Mouse (Mus musculus): ENCODE data around the gene Gm9747. TPM values are rescaled to one million over a fixed set of nuclear protein-coding genes. Genes with fewer than 3 reads are reported as not detected.

The Gm9747 gene
- 22.6 and 23.7 TPM in 2 replicates for polyA plus RNA-seq (2014; fragmentation: Nextera tagmentation; extraction: Ambion mirVana)

DNA sequence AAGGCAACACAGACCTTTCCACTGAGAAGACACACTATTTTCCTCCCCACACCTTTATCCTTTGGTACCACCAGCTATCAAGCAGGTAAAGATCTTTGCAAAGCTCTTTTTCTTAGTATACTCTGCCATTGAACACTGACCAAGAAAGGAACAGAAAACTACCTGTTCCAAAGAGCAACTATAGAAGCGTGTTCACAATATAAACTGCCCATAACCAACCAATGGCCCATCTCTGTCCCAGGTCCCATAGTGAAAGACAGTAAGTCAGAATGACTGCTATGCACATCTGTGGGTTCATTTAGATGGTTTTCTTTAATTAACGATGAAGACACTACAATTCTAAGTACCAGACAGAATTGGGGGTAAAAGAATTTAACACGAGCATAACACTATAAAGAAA is at the start of gene Gm9747:
TSS of gene Gm9747 (plus strand) at position 301 of the 400 bp plus-strand sequence.
- DNase-seq (ENCODE audit: low spot score, missing footprints) (no peak), ATAC-seq (ENCODE audit: low FRiP score) (no peak)
- Histone ChIP-seq H3K9me3 (ENCODE audit: control insufficient read depth, low read length) (no peaks in the 10 kb centered on the region), H3K4me3 (ENCODE audit: low read depth, low read length) (no peak within 1 kb of the TSS), H3K4me1 (ENCODE audit: control insufficient read depth, insufficient read depth, low read length) (no peaks in the 10 kb centered on the region), H3K36me3 (ENCODE audit: control insufficient read depth, insufficient read depth, low read length) (no peaks in the 10 kb centered on the region), H3K9ac (ENCODE audit: low read length) (no peak within 1 kb of the TSS), H3K4me2 (no peak within 1 kb of the TSS), H3K27ac (ENCODE audit: low read depth, low read length) (no peak within 1 kb of the TSS), H3K27me3 (ENCODE audit: control insufficient read depth, insufficient read depth, low read length) (no peaks in the 10 kb centered on the region)
- WGBS: 93% methylated on average over 3 of the region's 3 CpGs

DNA sequence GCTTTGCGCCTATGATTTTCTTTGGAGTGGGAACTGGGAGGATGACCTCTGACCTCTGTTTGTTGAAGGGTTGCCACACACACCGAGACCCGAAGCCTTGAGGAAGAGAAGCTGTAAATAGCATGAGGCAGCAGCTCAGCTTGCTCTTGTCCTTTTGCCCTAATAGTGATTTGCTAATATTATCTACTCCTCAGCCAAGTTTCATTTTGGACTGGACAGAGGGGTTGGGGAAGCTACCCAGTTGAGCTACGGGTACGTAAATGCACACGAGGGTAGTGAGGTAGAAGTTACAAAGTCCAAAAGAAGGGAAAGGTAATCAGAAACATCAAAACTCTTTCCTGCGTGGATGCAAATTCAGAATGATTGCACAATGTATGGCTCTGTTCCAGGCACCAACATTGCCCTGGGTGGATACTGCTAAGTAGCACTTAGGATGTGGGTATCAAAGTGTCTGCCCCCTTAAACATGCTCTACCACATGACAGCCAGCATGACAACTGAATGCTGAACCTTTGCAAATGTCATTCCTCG is 48.9 kb upstream of the Gm9747 start:
- DNase-seq (ENCODE audit: low spot score, missing footprints): no peak
- H3K36me3 ChIP-seq (ENCODE audit: control insufficient read depth, insufficient read depth, low read length): no peaks in the 10 kb centered on the region
- no peak overlapping the region for H3K27ac ChIP-seq (ENCODE audit: low read depth, low read length)
- 76% methylated on average over 8 of the region's 8 CpGs for WGBS
- H3K4me2 ChIP-seq: no peak overlapping the region
- no peak overlapping the region for H3K9ac ChIP-seq (ENCODE audit: low read length)
- H3K27me3 ChIP-seq (ENCODE audit: control insufficient read depth, insufficient read depth, low read length): no peaks in the 10 kb centered on the region
- no peak for ATAC-seq (ENCODE audit: low FRiP score)
- no peak overlapping the region for H3K4me3 ChIP-seq (ENCODE audit: low read depth, low read length)
- H3K9me3 ChIP-seq (ENCODE audit: control insufficient read depth, low read length): no peaks in the 10 kb centered on the region
- H3K4me1 ChIP-seq (ENCODE audit: control insufficient read depth, insufficient read depth, low read length): no peaks in the 10 kb centered on the region

DNA sequence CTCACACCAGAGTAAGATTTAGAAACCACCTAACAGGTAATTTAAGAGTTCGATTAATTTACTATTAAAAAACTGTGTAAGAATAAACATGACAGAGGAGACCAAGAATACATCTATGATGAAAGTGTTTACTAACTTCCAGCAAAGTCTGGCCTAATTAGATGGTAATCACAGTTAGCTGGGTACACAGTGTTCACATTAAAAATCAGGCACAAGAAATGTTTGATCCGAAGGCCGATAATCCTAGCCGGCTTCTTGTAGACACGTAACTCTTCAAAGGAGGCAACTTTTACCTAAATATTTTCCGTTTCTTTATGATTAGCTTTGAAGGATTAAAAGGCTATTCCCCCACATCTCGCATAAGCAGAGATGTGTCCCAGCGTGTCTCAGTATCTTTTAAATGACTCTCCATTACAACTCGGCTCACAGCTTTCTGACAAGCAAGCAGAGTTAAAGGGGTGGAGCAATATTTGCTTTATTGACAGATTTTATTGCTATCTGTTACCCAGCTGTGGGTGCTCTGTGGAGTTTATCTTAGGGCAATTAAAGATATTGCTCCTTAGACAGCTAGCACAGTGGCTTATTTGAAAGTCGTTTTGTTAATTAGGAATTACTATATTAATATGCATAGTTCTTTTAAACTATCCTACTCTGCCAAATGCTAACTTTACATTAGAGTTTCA is 44.2 kb upstream of the Gm9747 start:
- Histone ChIP-seq H3K4me2 (no peak overlapping the region), H3K4me3 (ENCODE audit: low read depth, low read length) (no peak overlapping the region), H3K27me3 (ENCODE audit: control insufficient read depth, insufficient read depth, low read length) (no peaks in the 10 kb centered on the region), H3K9ac (ENCODE audit: low read length) (no peak overlapping the region), H3K27ac (ENCODE audit: low read depth, low read length) (no peak overlapping the region), H3K9me3 (ENCODE audit: control insufficient read depth, low read length) (no peaks in the 10 kb centered on the region), H3K36me3 (ENCODE audit: control insufficient read depth, insufficient read depth, low read length) (no peaks in the 10 kb centered on the region), H3K4me1 (ENCODE audit: control insufficient read depth, insufficient read depth, low read length) (no peaks in the 10 kb centered on the region)
- 86% methylated on average over 10 of the region's 10 CpGs for WGBS
- ATAC-seq (ENCODE audit: low FRiP score): no peak
- DNase-seq (ENCODE audit: low spot score, missing footprints): no peak

DNA sequence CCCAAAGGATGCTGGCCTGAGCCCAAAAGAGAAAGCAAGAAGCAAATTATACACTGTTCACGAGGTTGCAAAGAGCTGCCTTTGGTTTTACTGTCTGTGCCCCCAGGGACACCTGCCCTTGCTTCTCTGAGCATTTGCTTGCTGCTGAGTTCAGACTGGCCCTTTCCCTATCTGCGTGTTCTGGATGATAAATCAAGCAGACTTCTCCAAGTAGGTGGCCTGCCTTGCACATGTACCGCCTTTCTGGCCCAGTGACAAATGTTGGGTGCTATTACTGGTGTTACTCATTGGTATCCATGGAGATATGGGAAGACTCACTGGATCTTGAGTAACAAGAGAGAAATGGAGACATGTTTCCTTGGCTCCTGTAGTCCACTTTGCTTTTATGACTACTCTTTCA is 43.4 kb upstream of the Gm9747 start:
- Histone ChIP-seq H3K9ac (ENCODE audit: low read length) (no peak overlapping the region), H3K27ac (ENCODE audit: low read depth, low read length) (no peak overlapping the region), H3K4me3 (ENCODE audit: low read depth, low read length) (no peak overlapping the region), H3K4me1 (ENCODE audit: control insufficient read depth, insufficient read depth, low read length) (no peaks in the 10 kb centered on the region), H3K27me3 (ENCODE audit: control insufficient read depth, insufficient read depth, low read length) (no peaks in the 10 kb centered on the region), H3K4me2 (no peak overlapping the region), H3K9me3 (ENCODE audit: control insufficient read depth, low read length) (no peaks in the 10 kb centered on the region), H3K36me3 (ENCODE audit: control insufficient read depth, insufficient read depth, low read length) (no peaks in the 10 kb centered on the region)
- no peak for DNase-seq (ENCODE audit: low spot score, missing footprints)
- ATAC-seq (ENCODE audit: low FRiP score): no peak
- 76% methylated on average over 3 of the region's 3 CpGs for WGBS

DNA sequence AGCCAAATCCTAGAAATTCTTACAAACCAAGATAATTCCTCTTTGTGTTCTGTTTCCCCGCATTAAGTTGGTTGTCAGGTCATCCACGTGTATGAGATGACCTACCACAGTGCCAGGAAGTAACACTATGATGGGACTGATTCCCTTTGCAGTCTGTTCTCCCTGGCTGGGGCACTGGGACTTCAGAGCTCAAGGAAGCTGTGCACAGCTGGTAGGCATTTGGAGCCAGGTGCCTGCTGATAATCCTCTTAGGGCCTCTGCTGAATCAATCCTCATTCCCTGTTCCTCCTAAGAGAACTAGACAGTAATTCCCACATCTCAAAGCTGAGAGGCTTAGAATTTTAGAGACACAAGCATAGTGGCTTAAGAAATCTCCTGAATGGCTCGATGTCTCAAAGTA is 41.3 kb upstream of the Gm9747 start:
- Histone ChIP-seq H3K4me1 (ENCODE audit: control insufficient read depth, insufficient read depth, low read length) (no peaks in the 10 kb centered on the region), H3K27ac (ENCODE audit: low read depth, low read length) (no peak overlapping the region), H3K27me3 (ENCODE audit: control insufficient read depth, insufficient read depth, low read length) (no peaks in the 10 kb centered on the region), H3K4me3 (ENCODE audit: low read depth, low read length) (no peak overlapping the region), H3K36me3 (ENCODE audit: control insufficient read depth, insufficient read depth, low read length) (no peaks in the 10 kb centered on the region), H3K9ac (ENCODE audit: low read length) (no peak overlapping the region), H3K9me3 (ENCODE audit: control insufficient read depth, low read length) (no peaks in the 10 kb centered on the region), H3K4me2 (no peak overlapping the region)
- DNase-seq (ENCODE audit: low spot score, missing footprints): peak; percentile 81
- 0 out of 2 replicates have a peak, but pooled peaks have one; percentile 44 for ATAC-seq (ENCODE audit: low FRiP score)
- 10% methylated on average over 3 of the region's 3 CpGs for WGBS

DNA sequence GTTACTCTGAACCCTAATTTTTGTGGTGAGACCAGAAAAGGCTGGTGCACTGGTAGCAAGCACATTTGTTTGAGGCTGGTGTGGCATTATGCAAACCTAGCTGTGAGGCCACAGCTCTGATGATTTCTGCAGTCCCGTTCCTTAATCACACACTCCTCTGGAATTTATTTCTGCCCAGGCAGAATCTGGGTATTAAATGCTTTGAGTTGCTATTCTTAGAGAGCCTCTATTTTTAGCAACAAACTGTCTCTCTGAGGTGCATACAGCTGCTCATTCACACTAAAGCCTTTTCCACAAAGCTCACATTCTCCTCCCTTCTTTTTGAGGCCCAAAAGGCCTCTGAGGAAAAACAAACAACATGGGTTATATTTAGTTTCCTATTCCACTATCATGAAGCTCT is 33.0 kb upstream of the Gm9747 start:
- WGBS: 41% methylated on average over 1 of the region's 1 CpGs

DNA sequence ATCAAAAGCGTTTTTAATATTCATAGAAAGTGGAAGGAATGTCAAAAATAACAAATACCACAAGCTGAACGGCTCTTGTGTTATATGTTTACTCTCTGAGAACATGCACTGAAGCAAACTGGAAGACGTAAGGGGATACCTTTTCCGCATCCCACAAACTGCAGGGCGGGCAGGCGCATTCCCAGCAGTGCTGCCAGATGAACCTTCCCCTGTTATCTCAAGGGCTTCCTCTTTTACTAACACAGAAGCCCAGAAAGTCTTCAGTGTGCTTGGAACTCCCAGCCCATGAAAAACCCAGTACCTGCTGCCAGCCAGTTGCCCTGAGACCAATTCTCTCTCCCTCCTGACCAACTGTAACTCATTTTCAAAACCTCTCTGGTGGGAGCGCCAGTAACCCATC is 32.3 kb upstream of the Gm9747 start:
- no peak for ATAC-seq (ENCODE audit: low FRiP score)
- no peak overlapping the region for H3K9ac ChIP-seq (ENCODE audit: low read length)

More for the DNA sequence above, 33.0 kb upstream of the Gm9747 start:
- no peak overlapping the region for H3K4me3 ChIP-seq (ENCODE audit: low read depth, low read length)
- H3K9me3 ChIP-seq (ENCODE audit: control insufficient read depth, low read length): no peaks in the 10 kb centered on the region
- no peaks in the 10 kb centered on the region for H3K4me1 ChIP-seq (ENCODE audit: control insufficient read depth, insufficient read depth, low read length)
- no peak overlapping the region for H3K9ac ChIP-seq (ENCODE audit: low read length)
- ATAC-seq (ENCODE audit: low FRiP score): no peak
- H3K27ac ChIP-seq (ENCODE audit: low read depth, low read length): no peak overlapping the region
- H3K4me2 ChIP-seq: no peak overlapping the region
- H3K36me3 ChIP-seq (ENCODE audit: control insufficient read depth, insufficient read depth, low read length): no peaks in the 10 kb centered on the region
- H3K27me3 ChIP-seq (ENCODE audit: control insufficient read depth, insufficient read depth, low read length): no peaks in the 10 kb centered on the region
- no peak for DNase-seq (ENCODE audit: low spot score, missing footprints)

DNA sequence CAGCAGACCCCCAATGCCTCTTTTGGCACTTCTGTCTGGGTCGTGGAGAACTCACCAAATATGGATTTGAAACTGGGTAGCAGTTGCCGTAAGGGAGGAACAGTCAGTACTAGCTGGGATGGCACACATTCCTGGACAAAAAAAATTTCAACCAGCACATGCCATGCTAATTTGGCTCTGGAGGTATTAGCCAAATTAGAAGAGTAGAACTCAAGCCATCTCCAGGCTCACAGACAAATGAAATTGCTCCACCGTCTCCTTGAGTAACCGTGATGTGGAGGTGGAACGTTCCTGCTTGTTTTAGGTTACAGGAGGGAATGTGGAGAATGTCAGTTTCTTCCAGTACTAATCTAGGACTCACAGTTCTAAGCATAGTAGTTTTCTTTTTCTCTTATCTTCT is 25.4 kb upstream of the Gm9747 start:
- H3K9me3 ChIP-seq (ENCODE audit: control insufficient read depth, low read length): no peaks in the 10 kb centered on the region
- H3K9ac ChIP-seq (ENCODE audit: low read length): no peak overlapping the region
- no peaks in the 10 kb centered on the region for H3K27me3 ChIP-seq (ENCODE audit: control insufficient read depth, insufficient read depth, low read length)
- no peak overlapping the region for H3K4me3 ChIP-seq (ENCODE audit: low read depth, low read length)
- H3K36me3 ChIP-seq (ENCODE audit: control insufficient read depth, insufficient read depth, low read length): no peaks in the 10 kb centered on the region
- 90% methylated on average over 5 of the region's 5 CpGs for WGBS
- no peaks in the 10 kb centered on the region for H3K4me1 ChIP-seq (ENCODE audit: control insufficient read depth, insufficient read depth, low read length)
- H3K27ac ChIP-seq (ENCODE audit: low read depth, low read length): no peak overlapping the region
- no peak overlapping the region for H3K4me2 ChIP-seq
- ATAC-seq (ENCODE audit: low FRiP score): no peak
- DNase-seq (ENCODE audit: low spot score, missing footprints): no peak

More for the DNA sequence above, 32.3 kb upstream of the Gm9747 start:
- no peak for DNase-seq (ENCODE audit: low spot score, missing footprints)
- H3K4me3 ChIP-seq (ENCODE audit: low read depth, low read length): no peak overlapping the region
- no peak overlapping the region for H3K27ac ChIP-seq (ENCODE audit: low read depth, low read length)
- no peaks in the 10 kb centered on the region for H3K4me1 ChIP-seq (ENCODE audit: control insufficient read depth, insufficient read depth, low read length)
- H3K4me2 ChIP-seq: no peak overlapping the region
- 84% methylated on average over 7 of the region's 7 CpGs for WGBS
- no peaks in the 10 kb centered on the region for H3K36me3 ChIP-seq (ENCODE audit: control insufficient read depth, insufficient read depth, low read length)
- H3K27me3 ChIP-seq (ENCODE audit: control insufficient read depth, insufficient read depth, low read length): no peaks in the 10 kb centered on the region
- H3K9me3 ChIP-seq (ENCODE audit: control insufficient read depth, low read length): no peaks in the 10 kb centered on the region

DNA sequence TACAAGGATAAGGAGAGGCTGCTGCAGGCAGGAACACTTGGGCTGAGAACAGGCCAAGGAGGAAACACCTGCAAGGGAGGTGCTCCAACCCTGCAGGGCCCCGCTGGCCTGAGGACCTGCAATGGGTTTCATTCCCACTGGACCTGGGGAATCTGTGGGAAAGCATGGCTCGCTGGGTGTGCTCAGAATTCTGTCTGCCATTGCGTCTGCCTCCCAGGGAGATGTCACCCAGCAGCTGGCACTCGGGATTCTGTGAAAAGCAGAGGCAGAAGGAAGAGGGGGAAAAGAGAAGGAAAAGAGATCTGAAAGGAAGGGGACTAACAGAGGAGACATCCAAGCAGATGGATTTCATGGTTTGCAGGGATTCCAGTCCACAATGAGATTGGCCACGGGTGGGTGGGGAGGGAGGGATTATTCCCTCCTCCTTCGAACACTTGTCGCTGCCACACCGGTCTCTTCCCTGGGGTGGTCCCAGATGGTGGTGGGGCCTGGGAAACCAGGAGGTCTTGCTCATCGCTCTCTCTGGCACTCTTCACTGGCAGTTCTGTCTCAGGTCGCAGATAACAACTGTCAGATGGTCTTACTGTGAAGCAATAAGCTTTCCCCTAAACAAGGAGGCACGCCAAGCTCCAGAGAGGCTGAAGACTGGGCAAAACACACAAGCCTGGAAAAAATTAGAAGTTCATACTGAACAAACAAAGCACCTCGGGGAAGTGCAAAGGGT is 12.1 kb upstream of the Gm9747 start:
- no peaks in the 10 kb centered on the region for H3K9me3 ChIP-seq (ENCODE audit: control insufficient read depth, low read length)
- no peak overlapping the region for H3K9ac ChIP-seq (ENCODE audit: low read length)
- H3K36me3 ChIP-seq (ENCODE audit: control insufficient read depth, insufficient read depth, low read length): no peaks in the 10 kb centered on the region
- H3K27me3 ChIP-seq (ENCODE audit: control insufficient read depth, insufficient read depth, low read length): no peaks in the 10 kb centered on the region
- no peak for DNase-seq (ENCODE audit: low spot score, missing footprints)
- no peak for ATAC-seq (ENCODE audit: low FRiP score)
- no peak overlapping the region for H3K4me3 ChIP-seq (ENCODE audit: low read depth, low read length)
- H3K27ac ChIP-seq (ENCODE audit: low read depth, low read length): no peak overlapping the region
- H3K4me2 ChIP-seq: no peak overlapping the region
- WGBS: 38% methylated on average over 11 of the region's 12 CpGs
- no peaks in the 10 kb centered on the region for H3K4me1 ChIP-seq (ENCODE audit: control insufficient read depth, insufficient read depth, low read length)

All from midbrain, embryonic 11.5 days (tissue).